Mouse (Mus musculus) forebrain, embryonic 14.5 days (tissue): ENCODE results near the gene Hmx3. TPM values are rescaled to one million over a fixed set of nuclear protein-coding genes. Genes with fewer than 3 reads are reported as not detected.

Experiments
- ATAC-seq: fragments of 200-750 bp; cut with Nextera tagmentation; 2 replicates; pipeline ENCODE4 v1.8.0; 2017; ENCODE audit warnings: mild to moderate bottlenecking, moderate library complexity
- DNase-seq: peaks from one replicate; pipeline ENCODE4 v3.0.0-alpha.2; 2015; ENCODE audit warnings: low spot score
- H3K27ac ChIP-seq: fragments of 300-500 bp; sonication (generic); 2 replicates; pipeline ENCODE4 v1.5.1; 2014; ENCODE audit warnings: low read depth, mild to moderate bottlenecking, control low read depth, low read length, moderate library complexity
- H3K27me3 ChIP-seq: fragments of 300-500 bp; sonication (generic); replicated peaks from 2 replicates; pipeline ENCODE4 v1.6.1; 2014; ENCODE audit warnings: low read length, control low read depth, mixed read lengths; ENCODE audit not compliant: control insufficient read depth, insufficient read depth
- H3K36me3 ChIP-seq: fragments of 300-500 bp; sonication (generic); 2 replicates; pipeline ENCODE4 v1.6.1; 2014; ENCODE audit warnings: low read length, control low read depth; ENCODE audit not compliant: control insufficient read depth, insufficient read depth
- H3K4me1 ChIP-seq: fragments of 300-500 bp; sonication (generic); 2 replicates; pipeline ENCODE4 v1.6.1; 2014; ENCODE audit warnings: antibody characterized with exemption, low read length, control low read depth; ENCODE audit not compliant: control insufficient read depth, insufficient read depth
- H3K4me2 ChIP-seq: fragments of 300-500 bp; sonication (generic); 2 replicates; pipeline ENCODE4 v1.6.1; 2014; ENCODE audit warnings: mild to moderate bottlenecking, control low read depth, low read length
- H3K4me3 ChIP-seq: fragments of 300-500 bp; sonication (generic); 2 replicates; pipeline ENCODE4 v1.5.1; 2014; ENCODE audit warnings: low read depth, low read length, control low read depth
- H3K9ac ChIP-seq: fragments of 300-500 bp; sonication (generic); 2 replicates; pipeline ENCODE4 v1.6.1; 2014; ENCODE audit warnings: mild to moderate bottlenecking, low read length, control low read depth, moderate library complexity
- H3K9me3 ChIP-seq: fragments of 300-500 bp; sonication (generic); replicated peaks from 2 replicates; pipeline ENCODE4 v1.6.1; 2016; ENCODE audit warnings: low read length, control low read depth, mixed read lengths; ENCODE audit not compliant: control insufficient read depth
- WGBS: fragments of 180-500 bp; shearing (Covaris S2); extraction: QIAGEN DNeasy Blood & Tissue Kit; methylation state at CpG from one replicate; pipeline ENCODE4 v1.1.7; 2014; 5-methylcytosine and 5-hydroxymethylcytosine counted together
- polyA plus RNA-seq: library from polyadenylated mRNA; unstranded; fragments of >200 nt; fragmentation: Nextera tagmentation; extraction: Ambion mirVana; gene quantifications from 2 replicates; pipeline ENCODE4 v1.2.1, GENCODE M21; 2014

Hmx3 gene
- polyA plus RNA-seq, 1 experiment from 2014 or later: 0.51 TPM

- no peak overlapping the region for H3K27ac ChIP-seq
- no peak for ATAC-seq
These were observed 39.5 kb downstream of the Hmx3 start for GRCm38 (mm10) chr7:131582178-131582577.

GRCm38 (mm10) chr7:131585551-131585950, 42.9 kb downstream of the Hmx3 start:
- DNase-seq: peak; percentile 66
- Histone ChIP-seq H3K36me3 (no peaks in the 10 kb centered on the region), H3K9ac (no peak overlapping the region), H3K4me2 (no peak overlapping the region), H3K9me3 (no peaks in the 10 kb centered on the region), H3K4me3 (no peak overlapping the region), H3K27ac (no peak overlapping the region), H3K27me3 (peaks cover 22% of the 10 kb centered on the region), H3K4me1 (no peaks in the 10 kb centered on the region)
- 53% methylated on average over 5 of the region's 5 CpGs for WGBS
- ATAC-seq: no peak

More at GRCm38 (mm10) chr7:131582178-131582577, 39.5 kb downstream of the Hmx3 start:
- Histone ChIP-seq H3K4me3 (no peak overlapping the region), H3K36me3 (no peaks in the 10 kb centered on the region), H3K9ac (no peak overlapping the region), H3K27me3 (peaks cover 13% of the 10 kb centered on the region), H3K4me1 (no peaks in the 10 kb centered on the region), H3K9me3 (no peaks in the 10 kb centered on the region), H3K4me2 (no peak overlapping the region)
- whole genome bisulfite sequencing: 78% methylated on average over 9 of the region's 9 CpGs
- DNase-seq: no peak

Other genes with a start within 250 kb of the Hmx3 start
- gene Cuzd1, start 220.6 kb upstream of the Hmx3 start, polyA plus RNA-seq: not detected in 2 replicates
- gene Fam24b, start 213.4 kb upstream of the Hmx3 start, polyA plus RNA-seq: not detected in 2 replicates
- not detected in 2 replicates for gene Fam24a, start 209.0 kb upstream of the Hmx3 start, polyA plus RNA-seq
- 25.1 and 27.1 TPM in 2 replicates for gene 2310057M21Rik, start 180.1 kb upstream of the Hmx3 start, polyA plus RNA-seq
- 33.1 and 33.9 TPM in 2 replicates for gene Pstk, start 171.7 kb upstream of the Hmx3 start, polyA plus RNA-seq
- gene Ikzf5, start 132.3 kb upstream of the Hmx3 start, polyA plus RNA-seq: 21.9 and 23.8 TPM in 2 replicates
- 98.6 and 130 TPM in 2 replicates for gene Acadsb, start 132.3 kb upstream of the Hmx3 start, polyA plus RNA-seq
- gene Hmx2, start 5.9 kb downstream of the Hmx3 start, polyA plus RNA-seq: 0.64 and 1.1 TPM in 2 replicates
- gene Bub3, start 17.4 kb downstream of the Hmx3 start, polyA plus RNA-seq: 215 and 237 TPM in 2 replicates